Mouse (Mus musculus) kidney, postnatal 0 days (tissue): ENCODE results near the gene Nfxl1. TPM values are rescaled to one million over a fixed set of nuclear protein-coding genes. Genes with fewer than 3 reads are reported as not detected.

Source experiments
- ATAC-seq: fragments of 200-750 bp; cut with Nextera tagmentation; replicated peaks from 2 replicates; pipeline ENCODE4 v1.8.0; 2017; ENCODE audit warnings: low read depth, moderate number of reproducible peaks, moderate TSS enrichment, moderate library complexity; ENCODE audit not compliant: low FRiP score
- DNase-seq: peaks from one replicate; pipeline ENCODE4 v3.0.0-alpha.2; 2016; ENCODE audit warnings: low spot score
- H3K27ac ChIP-seq: fragments of 300-500 bp; sonication (generic); 2 replicates; pipeline ENCODE4 v1.5.1; 2014; ENCODE audit warnings: mild to moderate bottlenecking
- H3K27me3 ChIP-seq: fragments of 300-500 bp; sonication (generic); 2 replicates; pipeline ENCODE4 v1.6.1; 2014; ENCODE audit warnings: low read length, mixed read lengths; ENCODE audit not compliant: insufficient read depth
- H3K36me3 ChIP-seq: fragments of 300-500 bp; sonication (generic); 2 replicates; pipeline ENCODE4 v1.6.1; 2014; ENCODE audit warnings: low read length, mixed read lengths; ENCODE audit not compliant: insufficient read depth
- H3K4me1 ChIP-seq: fragments of 300-500 bp; sonication (generic); replicated peaks from 2 replicates; pipeline ENCODE4 v1.6.1; 2014; ENCODE audit warnings: antibody characterized with exemption, low read length, mixed read lengths; ENCODE audit not compliant: insufficient read depth
- H3K4me2 ChIP-seq: fragments of 300-500 bp; sonication (generic); 2 replicates; pipeline ENCODE4 v1.6.1; 2014; ENCODE audit warnings: mild to moderate bottlenecking, low read length, moderate library complexity, mixed read lengths
- H3K4me3 ChIP-seq: fragments of 300-500 bp; sonication (generic); replicated peaks from 2 replicates; pipeline ENCODE4 v1.5.1; 2014; ENCODE audit warnings: low read depth, low read length
- H3K9ac ChIP-seq: fragments of 300-500 bp; sonication (generic); 2 replicates; pipeline ENCODE4 v1.6.1; 2014; ENCODE audit warnings: low read depth, low read length
- H3K9me3 ChIP-seq: fragments of 300-500 bp; sonication (generic); replicated peaks from 2 replicates; pipeline ENCODE4 v1.6.1; 2016; ENCODE audit warnings: low read length, inconsistent platforms, mixed read lengths
- CTCF ChIP-seq: IDR thresholded peaks from 2 replicates; pipeline ENCODE4 v1.5.1; 2016; ENCODE audit warnings: antibody characterized with exemption, low read depth, mild to moderate bottlenecking, moderate library complexity
- WGBS: fragments of 180-500 bp; shearing (Covaris S2); extraction: QIAGEN DNeasy Blood & Tissue Kit; methylation state at CpG from one replicate; pipeline ENCODE4 v1.1.7; 2014; 5-methylcytosine and 5-hydroxymethylcytosine counted together
- polyA plus RNA-seq: library from polyadenylated mRNA; unstranded; fragments of >200 nt; fragmentation: Nextera tagmentation; extraction: Ambion mirVana; gene quantifications from 2 replicates; pipeline ENCODE4 v1.2.1, GENCODE M21; 2015

The Nfxl1 gene
- polyA plus RNA-seq, 1 experiment from 2014 or later, result 18.4 TPM

- Histone ChIP-seq H3K36me3 (no peaks in the 10 kb centered on the region), H3K4me3 (no peak overlapping the region), H3K9ac (no peak overlapping the region), H3K4me2 (no peak overlapping the region), H3K27me3 (no peaks in the 10 kb centered on the region), H3K4me1 (no peaks in the 10 kb centered on the region), H3K27ac (no peak overlapping the region), H3K9me3 (no peaks in the 10 kb centered on the region)
- TF ChIP-seq CTCF, result no peak
- DNase-seq, result no peak
- 63% methylated on average over 7 of the region's 7 CpGs for WGBS
- ATAC-seq, result no peak
These were observed 87.7 kb downstream of the Nfxl1 start for GRCm38 (mm10) chr5:72471746-72472145.

- H3K36me3 ChIP-seq, result no peaks in the 10 kb centered on the region
- WGBS, result 51% methylated on average over 3 of the region's 3 CpGs
These were observed 94.6 kb downstream of the Nfxl1 start for GRCm38 (mm10) chr5:72464932-72465331.

More at GRCm38 (mm10) chr5:72464932-72465331, 94.6 kb downstream of the Nfxl1 start:
- ATAC-seq (no peak), DNase-seq (no peak)
- Histone ChIP-seq H3K4me3 (no peak overlapping the region), H3K4me1 (no peaks in the 10 kb centered on the region), H3K9me3 (no peaks in the 10 kb centered on the region), H3K9ac (no peak overlapping the region), H3K4me2 (no peak overlapping the region), H3K27me3 (no peaks in the 10 kb centered on the region), H3K27ac (no peak overlapping the region)
- no peak for TF ChIP-seq CTCF

Other genes with a start within 250 kb of the Nfxl1 start
- 14.2 and 14.3 TPM in 2 replicates for gene Corin, start 55.2 kb downstream of the Nfxl1 start, polyA plus RNA-seq
- 1.1 and 1.6 TPM in 2 replicates for gene Zar1, start 21.6 kb upstream of the Nfxl1 start, polyA plus RNA-seq
- 1.8 and 2.0 TPM in 2 replicates for gene Gm5868, start 27.9 kb upstream of the Nfxl1 start, polyA plus RNA-seq
- 0.07 TPM in 1 of 2 replicates, not detected in the other for gene Cnga1, start 84.6 kb upstream of the Nfxl1 start, polyA plus RNA-seq
- gene Nipal1, start 88.1 kb upstream of the Nfxl1 start, polyA plus RNA-seq, result 8.2 and 12.1 TPM in 2 replicates
- 0.45 and 0.78 TPM in 2 replicates for gene Txk, start 193.1 kb upstream of the Nfxl1 start, polyA plus RNA-seq